Mouse (Mus musculus) kidney, postnatal 36 days (tissue): ENCODE results near the gene Arl15.

Source experiments
- DNase-seq, 2 experiments: peaks; one replicate each; pipeline ENCODE4 v3.0.0; 2021 to 2022; ENCODE audit warnings: mixed read lengths in 2 of 2

The Arl15 gene

DNA sequence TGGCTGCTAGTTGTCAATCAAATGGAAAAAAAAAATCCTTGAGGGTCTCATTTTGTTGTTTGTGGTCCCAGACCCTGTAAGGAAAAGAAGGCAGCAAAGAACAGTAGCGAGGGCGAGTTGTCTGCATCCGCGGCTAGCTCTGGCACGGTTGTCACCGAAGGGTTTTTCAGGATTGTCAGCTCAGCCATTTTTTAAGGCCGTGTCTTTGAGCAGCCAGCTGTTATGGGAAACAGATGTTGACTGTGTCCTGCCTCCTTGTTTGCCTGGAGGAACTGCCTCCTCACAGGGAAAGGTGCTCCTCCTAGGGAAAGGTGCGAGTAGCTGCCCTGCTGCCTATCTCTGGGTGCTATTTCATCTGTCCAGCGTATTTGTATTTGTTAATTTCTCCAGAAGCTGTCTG, 144.3 kb downstream of the Arl15 start:
- DNase-seq, result no peak

DNA sequence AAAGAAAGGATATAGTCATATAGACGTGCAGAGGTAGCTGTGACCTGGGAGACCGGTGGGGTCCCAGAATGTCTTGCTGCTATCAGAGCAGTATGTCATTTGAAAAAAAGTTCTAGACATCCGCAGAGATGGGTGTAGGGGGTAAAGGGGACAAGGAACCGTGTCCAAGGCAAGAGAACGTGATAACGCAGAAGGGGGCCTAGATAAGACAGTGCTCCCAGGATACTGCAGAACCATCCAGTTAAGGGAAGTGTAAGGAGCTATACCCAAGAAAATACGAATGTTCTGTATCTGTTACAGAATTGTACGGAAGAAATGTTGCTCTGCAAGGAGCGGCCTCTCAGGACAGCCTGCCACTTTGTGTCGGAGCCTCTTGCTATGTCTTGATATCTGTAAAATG, 144.8 kb downstream of the Arl15 start:
- no peak for DNase-seq

DNA sequence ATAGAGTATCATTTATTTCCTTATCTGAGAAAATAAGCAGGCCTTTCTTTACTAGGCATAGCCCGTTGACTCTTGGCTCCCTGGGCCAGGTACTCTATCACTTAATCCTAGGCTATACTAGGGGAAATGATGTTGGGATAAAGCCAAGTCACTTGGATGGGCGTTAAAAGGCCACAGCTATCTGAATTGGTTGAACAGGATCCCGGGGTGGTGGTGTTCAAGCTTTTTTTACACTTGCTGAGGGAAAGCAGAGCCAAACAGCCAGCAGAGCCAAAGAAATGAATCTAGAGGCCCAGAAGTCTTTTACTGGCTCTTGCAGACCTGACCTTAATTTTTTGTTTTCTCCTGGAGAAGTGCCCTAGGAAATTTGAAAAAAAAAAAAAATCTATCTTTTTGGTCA, 145.4 kb downstream of the Arl15 start:
- DNase-seq, result no peak

DNA sequence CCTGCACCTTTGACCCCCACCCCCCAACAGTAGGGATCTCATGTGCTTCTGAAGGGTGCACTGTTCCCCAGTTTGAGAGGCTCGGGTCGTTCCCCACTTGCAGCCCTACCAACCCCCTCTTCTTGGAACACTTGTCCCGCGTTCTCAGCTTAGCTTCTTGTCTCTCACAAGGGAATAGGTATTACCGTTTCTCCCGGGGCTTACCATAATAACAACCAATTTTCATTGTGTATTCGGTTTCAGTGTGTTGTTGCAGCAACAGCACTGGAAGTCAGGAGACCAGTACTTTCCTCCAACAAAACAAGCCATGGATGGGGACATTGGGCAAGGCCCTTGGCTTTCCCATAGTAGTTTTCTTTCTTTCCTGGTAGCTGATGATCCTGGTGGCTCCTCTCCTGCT, 145.8 kb downstream of the Arl15 start:
- DNase-seq, result no peak

DNA sequence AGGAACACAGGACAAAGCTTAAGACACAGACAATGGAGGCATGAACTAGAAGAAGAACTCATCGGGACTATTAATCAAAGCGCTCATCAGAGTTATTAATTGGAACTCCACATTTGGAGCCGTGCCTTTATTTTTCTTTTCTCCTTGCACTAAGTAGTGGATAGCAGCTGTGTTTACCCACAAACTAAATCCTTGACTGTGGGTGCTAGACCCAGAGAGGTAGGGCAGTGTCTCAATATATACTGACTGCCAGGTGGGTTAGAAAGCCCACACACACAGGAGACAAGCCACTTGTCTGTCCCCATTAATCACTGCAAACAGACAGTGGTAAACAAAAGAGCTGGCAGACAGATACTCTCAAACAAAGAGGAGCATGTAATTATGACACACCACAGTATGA, 147.6 kb downstream of the Arl15 start:
- DNase-seq, result no peak

DNA sequence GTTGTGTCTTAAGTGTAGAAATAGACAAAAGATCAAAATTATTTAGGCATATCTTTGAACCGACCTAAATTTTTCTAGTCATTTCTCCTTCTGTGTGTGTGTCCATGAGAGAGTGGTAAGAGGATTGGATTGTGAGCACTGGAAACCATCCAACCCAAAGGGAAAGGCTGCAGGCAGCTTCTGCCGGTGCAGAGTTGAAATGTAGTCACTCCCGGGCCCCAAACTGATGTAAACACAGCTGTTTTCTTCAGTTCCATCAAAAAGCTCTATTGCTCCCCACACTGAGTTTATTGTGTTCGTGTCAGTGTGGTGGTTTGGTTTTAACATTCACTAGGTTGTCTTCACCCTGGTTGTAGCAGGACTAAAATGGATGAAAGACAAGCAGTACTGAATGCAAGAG, 153.2 kb downstream of the Arl15 start:
- peak; percentile 8 to 14 for DNase-seq

DNA sequence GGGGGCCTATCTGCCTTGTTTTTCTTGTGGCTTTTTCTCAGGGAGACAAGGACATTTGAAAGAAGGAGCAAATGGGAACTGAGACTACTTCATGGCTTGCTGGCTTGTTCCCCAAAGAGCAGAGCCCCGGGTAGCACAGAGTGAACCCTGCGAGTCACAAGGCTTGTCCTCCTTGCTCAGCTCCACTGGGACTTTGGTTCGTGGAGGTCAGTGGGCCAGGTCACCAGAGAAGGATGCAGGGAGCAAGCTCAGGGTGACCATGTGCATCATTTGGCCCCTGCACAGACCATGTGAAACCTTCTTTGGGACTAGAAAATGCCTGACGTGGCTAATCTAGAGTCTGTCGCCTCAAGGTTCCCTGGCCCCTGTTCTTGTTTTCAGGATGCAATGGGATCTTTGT, 155.4 kb downstream of the Arl15 start:
- DNase-seq, result peak; percentile 87 to 91

DNA sequence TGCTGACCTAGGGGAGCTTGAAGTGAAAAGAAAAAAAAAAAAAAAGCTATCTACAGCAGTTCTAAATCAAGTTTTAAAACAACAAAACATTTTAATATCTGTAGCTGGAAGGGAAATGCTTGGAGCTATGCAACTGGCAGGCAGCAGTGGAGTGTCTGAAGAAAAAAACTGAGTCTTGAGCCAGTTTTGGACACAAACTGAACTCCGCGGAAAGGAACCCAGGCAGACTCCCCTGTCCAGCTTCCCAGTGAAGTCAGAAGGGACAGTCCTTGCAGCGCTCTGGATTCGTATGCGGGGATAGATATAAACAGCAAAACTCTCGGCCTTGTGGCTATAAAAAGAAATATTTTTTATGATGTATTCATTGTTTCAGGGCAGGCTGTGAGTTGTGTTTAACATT, 155.8 kb downstream of the Arl15 start:
- peak in 1 of 2 experiments; percentile 22 for DNase-seq

DNA sequence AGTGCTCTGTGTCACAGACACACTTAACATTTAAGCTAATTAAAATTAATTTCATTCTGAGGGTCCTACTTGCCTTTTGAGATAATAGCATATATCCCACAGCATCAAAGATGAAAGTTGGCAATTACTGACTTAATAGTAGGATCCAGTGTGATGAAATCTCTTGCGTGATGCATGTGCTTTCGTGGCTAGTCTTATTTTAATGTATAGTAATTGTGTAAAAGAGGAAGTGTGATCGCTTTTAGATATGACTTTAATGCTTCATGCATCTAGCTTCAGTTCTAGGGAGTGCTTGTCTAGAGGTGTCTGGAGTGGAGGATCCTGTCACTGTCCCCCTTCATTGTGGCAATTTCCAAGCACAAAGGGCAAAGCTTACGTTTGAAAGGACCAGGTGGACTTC, 163.1 kb downstream of the Arl15 start:
- DNase-seq, result no peak

DNA sequence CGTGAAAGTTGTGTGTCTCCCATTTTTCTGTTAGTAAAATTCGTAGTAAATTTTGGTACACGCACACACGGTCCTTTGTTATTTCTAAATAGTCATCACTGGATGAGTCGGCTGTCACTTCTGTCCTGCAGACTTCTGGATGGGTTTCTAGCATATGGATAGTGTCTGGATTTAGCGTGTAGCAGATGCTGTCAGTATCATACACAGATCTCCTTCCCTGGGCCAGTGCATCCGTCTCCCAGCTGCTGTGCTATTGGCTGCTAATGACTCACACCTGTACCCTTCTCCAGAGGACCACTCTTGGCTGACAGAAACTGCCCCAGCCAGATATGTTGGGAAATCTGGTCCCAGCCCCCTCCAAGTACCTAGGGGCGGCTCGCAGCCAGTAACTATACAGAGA, 170.6 kb downstream of the Arl15 start:
- no peak for DNase-seq

DNA sequence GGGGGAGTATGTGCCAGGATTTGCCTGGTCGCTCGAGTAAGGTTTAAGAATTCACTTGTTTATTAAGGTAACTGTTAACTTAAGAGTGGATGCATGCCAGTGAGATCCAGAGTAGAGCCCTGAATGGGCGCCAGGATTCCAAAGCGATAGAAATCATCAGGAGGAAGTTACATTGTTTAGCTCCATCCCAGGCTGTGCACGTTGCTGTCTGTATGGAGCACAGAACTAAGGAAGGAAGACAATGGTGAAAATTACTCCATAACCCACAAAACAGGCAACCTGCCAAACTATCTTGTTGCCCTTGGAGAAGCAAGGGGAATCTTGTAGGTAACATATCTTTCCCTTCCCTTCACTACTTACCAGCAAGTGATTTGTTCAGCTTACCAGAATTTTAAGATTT, 176.4 kb downstream of the Arl15 start:
- peak; percentile 19 to 44 for DNase-seq

DNA sequence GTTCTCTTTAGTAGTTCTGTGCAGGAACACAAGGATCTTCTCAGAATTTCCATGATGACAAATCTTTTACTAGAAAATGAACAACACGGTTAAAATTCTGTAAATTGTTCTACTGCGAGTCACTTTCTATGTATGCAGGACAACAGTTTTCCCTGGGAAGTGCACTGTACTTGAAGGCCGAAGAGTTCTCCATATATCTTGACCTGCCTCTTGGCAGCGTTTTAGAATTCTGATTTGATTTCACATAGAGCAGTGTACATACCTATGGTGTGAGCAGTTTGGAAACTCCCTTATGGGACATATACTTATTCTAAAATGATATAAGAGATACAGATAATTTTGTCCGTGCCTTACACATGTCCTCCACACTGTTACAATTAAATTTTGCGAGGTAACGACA, 178.1 kb downstream of the Arl15 start:
- no peak for DNase-seq

DNA sequence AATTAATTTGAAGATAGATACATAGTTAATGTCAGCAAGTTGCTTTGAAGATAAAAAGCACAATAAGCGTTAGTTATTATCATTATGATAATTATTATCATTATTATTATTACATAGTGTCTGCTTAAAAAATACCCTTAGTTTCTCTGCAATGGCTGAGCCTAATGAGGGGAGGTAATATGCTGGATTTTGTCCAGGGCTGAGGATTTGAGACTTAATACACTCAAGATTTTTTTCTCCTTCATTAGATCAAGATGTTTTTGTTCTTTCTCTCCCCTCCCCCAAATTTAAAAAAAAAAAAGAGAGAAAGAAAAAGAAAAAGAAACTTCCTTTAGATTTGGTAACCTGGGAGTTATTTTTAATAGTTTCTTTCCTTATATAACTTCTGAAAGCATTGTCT, 180.6 kb downstream of the Arl15 start:
- no peak for DNase-seq

DNA sequence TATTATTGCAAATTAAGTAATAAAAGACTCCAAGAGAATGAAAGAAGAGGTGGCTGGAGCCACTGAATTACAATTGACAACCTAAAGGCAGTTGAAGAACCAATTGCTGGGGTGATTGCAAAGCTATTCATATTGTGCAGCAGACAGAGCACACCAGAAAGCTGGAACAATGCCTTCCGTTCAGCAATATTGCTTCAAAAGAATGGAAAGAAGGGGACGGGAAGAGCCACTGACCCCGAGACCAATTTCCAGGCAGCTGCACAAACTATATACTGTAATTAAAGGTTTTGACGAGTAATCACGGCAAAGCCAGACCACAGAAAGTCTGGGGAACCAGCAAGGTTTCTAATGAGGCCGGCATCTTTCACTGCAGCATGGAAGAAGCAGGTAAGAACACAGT, 181.4 kb downstream of the Arl15 start:
- DNase-seq, result no peak

DNA sequence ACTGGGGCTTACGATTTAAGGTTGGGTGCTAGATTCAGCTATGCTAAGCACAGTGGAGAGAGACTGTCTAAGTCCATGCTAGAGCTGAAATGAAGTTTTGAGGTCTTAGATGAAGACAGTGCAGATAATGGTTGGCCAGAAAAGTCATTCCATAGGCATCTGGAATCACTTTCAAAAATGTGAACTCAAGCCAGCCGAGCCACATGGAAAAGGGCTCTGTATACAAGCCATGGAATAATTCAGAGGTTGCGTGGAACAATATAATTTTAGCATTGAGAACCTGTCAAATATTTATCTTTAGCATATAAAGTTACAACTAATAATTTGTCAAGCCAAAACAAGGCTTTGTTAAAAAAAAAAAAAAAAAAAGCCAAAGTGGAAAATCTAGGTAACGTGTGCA, 182.6 kb downstream of the Arl15 start:
- DNase-seq, result no peak

DNA sequence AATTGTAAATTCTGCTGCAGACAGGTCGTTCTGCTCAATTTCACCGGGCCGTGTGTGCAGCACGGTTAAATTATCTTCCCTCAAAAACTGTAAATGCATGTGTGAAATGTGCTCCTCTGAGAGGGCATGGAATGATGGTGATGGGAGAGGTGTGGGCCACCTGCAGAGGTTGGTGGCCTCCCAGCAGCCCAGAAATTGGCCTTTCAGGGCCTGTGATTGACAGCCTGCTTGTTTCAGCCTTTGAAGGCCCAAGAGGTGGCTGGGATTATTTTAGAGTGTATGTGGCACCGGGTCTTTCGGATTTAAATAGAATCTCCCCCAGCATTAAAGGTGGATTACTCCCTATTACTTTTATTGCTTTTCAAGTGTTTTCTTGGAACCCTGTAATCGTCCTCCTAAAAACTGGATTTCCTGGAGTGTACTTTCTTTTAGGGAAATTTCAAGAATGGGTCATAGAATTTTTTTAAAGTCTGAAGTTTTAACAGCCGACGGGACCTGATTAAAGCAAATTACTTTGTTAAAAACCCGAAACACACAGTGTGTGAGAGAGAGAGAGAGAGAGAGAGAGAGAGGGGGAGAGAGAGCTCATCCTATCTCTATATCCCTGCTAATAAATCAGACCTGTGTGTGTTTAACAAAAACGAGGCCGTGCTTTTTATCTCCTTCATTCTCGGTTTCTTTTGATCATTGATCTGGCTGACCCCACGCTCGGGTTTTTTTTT, 186.6 kb downstream of the Arl15 start:
- DNase-seq, result no peak

DNA sequence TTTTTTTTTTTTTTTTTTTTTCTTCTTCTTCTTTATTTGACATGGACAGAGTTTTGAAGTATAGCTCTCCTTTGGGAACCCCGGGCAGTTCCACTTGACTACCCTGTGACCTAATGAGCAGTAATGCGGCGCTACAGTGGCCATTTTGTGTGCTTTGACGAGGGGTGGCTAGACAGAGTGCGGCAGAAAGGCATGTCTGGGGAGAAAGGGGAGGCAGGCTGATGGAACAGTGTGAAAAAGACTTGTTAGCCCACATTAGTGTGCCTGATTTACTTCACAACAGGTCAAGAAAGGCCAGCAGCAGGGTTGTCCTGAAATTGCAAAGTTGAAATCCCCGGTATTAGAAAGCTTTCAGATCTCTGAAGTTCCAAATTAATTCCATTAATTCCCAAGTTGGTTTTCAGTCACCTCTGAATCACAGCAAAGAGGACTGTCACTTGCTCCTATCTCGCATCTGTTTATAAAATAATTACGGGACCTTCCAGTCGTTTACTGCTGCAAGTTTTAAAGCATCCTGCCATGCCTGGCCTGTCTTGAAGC, 187.2 kb downstream of the Arl15 start:
- no peak for DNase-seq

DNA sequence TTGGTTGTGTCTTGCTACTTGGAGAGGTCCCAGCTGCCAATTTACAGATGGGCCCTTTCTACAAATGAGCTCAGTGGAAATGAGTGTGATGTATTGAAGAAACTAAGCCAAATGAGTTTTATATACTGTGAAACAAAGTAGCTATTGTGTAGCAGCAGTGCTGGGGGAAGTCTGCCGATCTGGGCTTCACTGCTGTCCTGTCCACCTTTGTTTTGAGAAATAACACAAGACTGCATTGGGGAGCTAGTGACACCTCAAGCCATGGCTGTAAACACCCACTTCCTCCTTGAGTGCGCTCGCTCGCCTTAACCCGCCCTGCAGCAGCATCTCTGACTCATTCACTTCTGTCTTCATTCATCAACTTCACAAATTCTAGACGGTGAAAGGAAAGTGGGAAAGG, 189.3 kb downstream of the Arl15 start:
- no peak for DNase-seq

DNA sequence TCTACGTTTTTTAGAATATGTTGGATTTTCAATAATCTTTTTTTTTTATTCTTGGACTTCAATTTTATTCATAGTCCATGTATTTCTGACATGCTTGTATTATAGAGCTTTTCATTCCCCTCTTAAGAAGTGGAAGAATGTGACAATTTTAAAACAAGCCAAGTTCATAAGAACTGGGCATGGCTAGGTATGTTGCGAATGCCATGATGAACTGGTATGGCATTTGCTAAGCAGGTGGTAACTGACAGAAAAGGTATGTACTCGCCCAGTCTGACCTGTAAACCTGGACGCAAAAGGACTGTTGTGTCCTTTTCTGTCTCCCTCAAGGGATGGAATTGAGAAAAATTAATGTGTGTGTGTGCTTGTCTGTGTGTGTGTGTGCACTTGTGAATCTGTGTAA, 190.2 kb downstream of the Arl15 start:
- DNase-seq, result no peak

DNA sequence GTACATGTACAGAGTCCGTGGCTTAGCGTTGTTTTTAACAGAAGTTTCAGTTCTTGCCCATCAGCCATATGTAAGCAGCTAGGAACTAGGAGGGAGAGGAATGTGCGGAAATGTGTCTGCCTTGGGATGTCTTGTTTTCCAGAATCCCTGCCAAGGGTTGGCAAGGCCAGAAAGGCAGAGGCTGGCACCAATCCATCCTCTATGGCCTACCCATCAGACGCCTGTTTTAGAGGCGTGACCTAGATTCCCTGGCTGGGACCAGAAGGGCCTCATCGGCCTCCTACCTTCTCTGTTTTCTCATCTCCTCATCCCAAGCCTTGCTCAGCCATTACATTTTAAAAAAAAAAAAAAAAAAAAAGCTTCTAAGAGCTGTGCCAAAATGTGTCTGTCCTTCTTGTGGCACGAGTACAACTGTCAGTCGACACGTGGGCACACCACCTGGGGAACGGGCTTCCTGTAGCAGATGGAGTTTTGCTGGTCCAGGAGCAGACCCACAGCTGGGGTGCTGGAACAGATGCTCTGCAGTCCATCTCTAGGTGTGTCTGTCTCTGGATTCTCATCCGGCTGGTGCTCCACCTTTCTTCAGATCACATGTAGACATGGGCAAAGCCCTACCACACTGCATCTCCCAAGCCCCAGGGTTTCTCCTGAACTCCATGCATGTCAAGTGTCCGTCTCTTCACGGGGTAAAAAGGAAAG, 192.7 kb downstream of the Arl15 start:
- no peak for DNase-seq

DNA sequence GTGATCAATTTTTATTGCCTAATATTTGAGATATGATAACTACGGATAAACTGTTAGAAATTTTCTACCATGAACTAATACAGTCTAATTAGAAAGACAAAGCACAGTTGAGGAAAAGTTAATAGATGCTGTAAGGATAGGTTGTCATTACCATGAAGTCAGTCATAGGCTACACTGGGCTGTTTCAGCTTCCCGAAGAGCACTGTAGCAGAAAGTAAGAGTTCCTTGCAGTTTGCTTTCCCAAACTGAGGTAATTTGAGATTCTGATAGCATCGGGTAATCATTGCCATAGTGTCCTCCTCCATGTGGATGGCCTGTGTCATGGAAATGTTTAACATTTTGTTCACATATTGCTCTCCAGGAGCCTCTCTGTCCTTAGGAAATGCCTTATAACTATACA, 195.9 kb downstream of the Arl15 start:
- DNase-seq, result no peak

DNA sequence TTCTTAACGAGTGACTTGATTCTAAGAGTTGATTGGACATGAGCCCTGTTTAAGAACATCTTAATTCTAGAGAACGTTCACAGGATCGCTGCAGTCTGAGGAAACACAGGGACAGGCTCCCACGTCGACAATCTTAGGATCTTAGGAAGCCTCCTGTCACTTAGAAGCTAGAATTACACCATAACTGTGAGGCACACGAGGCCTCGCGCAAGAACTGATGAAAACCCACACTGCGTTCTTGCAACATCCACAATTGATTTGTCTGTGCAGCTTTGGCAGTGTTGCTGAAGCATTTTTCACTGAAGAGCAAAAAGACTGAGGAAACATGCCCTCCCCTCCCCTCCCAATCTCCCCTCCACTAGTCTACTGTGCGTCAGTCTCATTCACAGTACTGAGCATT, 196.4 kb downstream of the Arl15 start:
- DNase-seq, result no peak

DNA sequence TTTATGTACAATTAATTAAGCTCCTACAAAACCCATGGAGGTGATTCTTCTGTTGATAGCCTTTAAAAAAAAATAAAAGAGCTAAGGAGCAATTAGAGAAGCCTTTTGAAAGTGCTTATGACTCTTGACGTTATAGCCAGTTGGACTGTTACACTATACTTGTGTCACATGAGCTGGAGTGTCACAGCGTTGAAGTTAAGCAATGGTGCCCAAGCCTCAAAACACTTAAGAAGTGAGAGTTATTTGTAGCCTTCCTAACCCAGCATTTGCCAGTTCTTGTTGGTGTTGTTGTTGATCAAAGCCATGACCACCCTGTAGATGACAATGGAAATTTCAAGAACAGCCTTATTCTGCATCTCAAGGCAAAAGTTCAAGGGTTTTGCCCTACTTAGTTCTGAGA, 198.8 kb downstream of the Arl15 start:
- DNase-seq, result no peak

DNA sequence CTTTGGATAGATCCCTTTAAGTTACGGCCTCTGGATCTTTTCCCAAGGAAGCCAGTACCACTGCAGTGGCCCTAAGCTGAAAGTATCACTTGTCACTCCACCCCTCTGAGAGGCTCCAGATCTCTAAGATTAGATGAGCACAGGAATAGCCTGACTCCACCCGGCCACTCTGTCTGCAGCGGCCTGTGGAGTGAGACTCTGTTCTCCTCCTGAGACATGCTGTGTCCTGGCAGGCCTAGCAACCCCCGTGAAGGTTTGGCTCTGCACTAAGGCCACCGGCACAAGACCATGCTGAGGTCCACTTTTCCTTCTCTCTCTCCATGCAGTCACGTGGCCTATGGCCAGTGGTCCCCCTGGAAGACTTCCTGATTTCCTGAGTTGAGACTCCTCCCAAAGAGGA, 200.3 kb downstream of the Arl15 start:
- DNase-seq, result no peak
